Mouse (Mus musculus) limb, embryonic 15.5 days (tissue): ENCODE measurements around the gene Nav2. TPM values are rescaled to one million over a fixed set of nuclear protein-coding genes. Genes with fewer than 3 reads are reported as not detected.

ENCODE experiments used
- ATAC-seq: fragments of 200-750 bp; cut with Nextera tagmentation; 2 replicates; pipeline ENCODE4 v1.8.0; 2017; ENCODE audit warnings: low read depth, moderate TSS enrichment; ENCODE audit not compliant: insufficient number of reproducible peaks, low FRiP score, low TSS enrichment
- H3K27ac ChIP-seq: fragments of 300-500 bp; sonication (generic); 2 replicates; pipeline ENCODE4 v1.5.1; 2015; ENCODE audit warnings: moderate library complexity, mild to moderate bottlenecking, inconsistent platforms
- H3K27me3 ChIP-seq: fragments of 300-500 bp; sonication (generic); 2 replicates; pipeline ENCODE4 v1.6.1; 2015; ENCODE audit warnings: inconsistent platforms
- H3K36me3 ChIP-seq: fragments of 300-500 bp; sonication (generic); 2 replicates; pipeline ENCODE4 v1.6.1; 2015; ENCODE audit warnings: inconsistent platforms
- H3K4me1 ChIP-seq: fragments of 300-500 bp; sonication (generic); 2 replicates; pipeline ENCODE4 v1.6.1; 2015; ENCODE audit warnings: inconsistent platforms
- H3K4me2 ChIP-seq: fragments of 300-500 bp; sonication (generic); 2 replicates; pipeline ENCODE4 v1.6.1; 2015; ENCODE audit warnings: mild to moderate bottlenecking, inconsistent platforms
- H3K4me3 ChIP-seq: fragments of 300-500 bp; sonication (generic); 2 replicates; pipeline ENCODE4 v1.5.1; 2015; ENCODE audit warnings: mild to moderate bottlenecking, inconsistent platforms
- H3K9ac ChIP-seq: fragments of 300-500 bp; sonication (generic); 2 replicates; pipeline ENCODE4 v1.6.1; 2015; ENCODE audit warnings: inconsistent platforms
- H3K9me3 ChIP-seq: fragments of 300-500 bp; sonication (generic); 2 replicates; pipeline ENCODE4 v1.6.1; 2016; ENCODE audit warnings: inconsistent platforms
- WGBS: fragments of 180-500 bp; shearing (Covaris S2); methylation state at CpG from one replicate; pipeline ENCODE4 v1.1.7; 2015; 5-methylcytosine and 5-hydroxymethylcytosine counted together
- polyA plus RNA-seq: library from polyadenylated mRNA; unstranded; fragments of >200 nt; fragmentation: Nextera tagmentation; extraction: Ambion mirVana; gene quantifications from 2 replicates; pipeline ENCODE4 v1.2.1, GENCODE M21; 2015

The Nav2 gene
- polyA plus RNA-seq, 1 experiment from 2014 or later, result 17.3 TPM

DNA sequence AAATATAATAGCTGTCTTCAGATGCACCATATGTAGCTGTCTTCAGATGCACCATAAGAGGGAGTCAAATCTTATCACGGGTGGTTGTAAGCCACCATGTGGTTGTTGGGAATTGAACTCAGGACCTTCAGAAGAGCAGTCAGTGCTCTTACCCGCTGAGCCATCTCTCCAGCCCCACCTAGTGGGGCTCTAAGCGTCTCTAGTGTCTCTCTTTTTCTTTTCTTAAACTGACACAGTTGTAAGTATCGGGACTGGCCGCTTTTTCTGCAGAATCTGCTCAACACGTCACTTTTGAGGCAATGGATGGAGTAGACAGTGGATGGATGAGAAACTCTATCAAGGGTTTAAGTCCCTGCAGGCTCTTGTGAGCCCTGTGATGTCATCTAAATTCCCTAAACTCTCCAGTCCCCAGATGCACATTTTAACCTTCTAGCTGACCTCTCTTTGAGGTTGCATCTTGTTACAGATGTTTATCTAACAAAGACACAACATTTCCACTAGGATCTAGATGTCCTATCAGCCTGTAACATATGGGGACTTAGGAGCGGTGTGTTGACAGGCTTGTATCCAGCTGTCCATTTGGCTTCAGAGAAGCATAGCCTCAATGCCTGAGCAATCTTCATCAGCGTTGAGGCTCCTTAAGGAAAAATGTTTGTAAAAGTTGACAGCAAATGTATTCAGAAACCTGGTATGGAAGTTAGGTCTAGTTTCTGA lies 560.1 kb downstream of the Nav2 start:
- Histone ChIP-seq H3K9me3 (no peaks in the 10 kb centered on the region), H3K9ac (no peak overlapping the region), H3K4me3 (no peak overlapping the region), H3K4me1 (no peaks in the 10 kb centered on the region), H3K36me3 (peaks cover 15% of the 10 kb centered on the region; the same call in 1 of the 2 replicates), H3K27ac (no peak overlapping the region), H3K27me3 (no peaks in the 10 kb centered on the region), H3K4me2 (no peak overlapping the region)
- ATAC-seq, result no peak
- WGBS, result 72% methylated on average over 8 of the region's 8 CpGs

DNA sequence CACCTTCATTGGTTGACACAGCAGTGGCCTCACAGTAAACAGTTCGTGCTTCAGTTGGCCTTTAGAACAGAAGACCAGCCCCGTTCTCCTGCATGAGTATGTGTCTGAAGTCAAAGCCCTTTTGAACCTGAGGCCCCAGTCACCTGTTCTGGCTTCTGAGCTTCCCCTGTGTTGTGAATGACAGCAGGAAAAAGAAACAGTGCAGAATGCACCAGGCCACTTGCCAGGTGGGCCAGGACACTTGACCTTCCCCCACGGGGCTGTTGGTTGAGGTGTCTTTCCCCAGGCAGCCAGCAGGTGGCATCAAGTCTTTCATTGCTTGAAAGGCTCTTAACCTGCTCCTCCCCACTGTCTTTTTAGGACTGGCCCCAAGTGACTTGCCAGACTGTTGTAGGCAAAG lies 562.8 kb downstream of the Nav2 start:
- H3K4me3 ChIP-seq, result no peak overlapping the region
- H3K9ac ChIP-seq, result no peak overlapping the region
- H3K36me3 ChIP-seq, result no peaks in the 10 kb centered on the region
- ATAC-seq, result no peak
- H3K4me2 ChIP-seq, result no peak overlapping the region
- H3K27ac ChIP-seq, result no peak overlapping the region
- WGBS, result 58% methylated on average over 3 of the region's 3 CpGs
- no peaks in the 10 kb centered on the region for H3K9me3 ChIP-seq
- no peaks in the 10 kb centered on the region for H3K27me3 ChIP-seq
- H3K4me1 ChIP-seq, result no peaks in the 10 kb centered on the region

DNA sequence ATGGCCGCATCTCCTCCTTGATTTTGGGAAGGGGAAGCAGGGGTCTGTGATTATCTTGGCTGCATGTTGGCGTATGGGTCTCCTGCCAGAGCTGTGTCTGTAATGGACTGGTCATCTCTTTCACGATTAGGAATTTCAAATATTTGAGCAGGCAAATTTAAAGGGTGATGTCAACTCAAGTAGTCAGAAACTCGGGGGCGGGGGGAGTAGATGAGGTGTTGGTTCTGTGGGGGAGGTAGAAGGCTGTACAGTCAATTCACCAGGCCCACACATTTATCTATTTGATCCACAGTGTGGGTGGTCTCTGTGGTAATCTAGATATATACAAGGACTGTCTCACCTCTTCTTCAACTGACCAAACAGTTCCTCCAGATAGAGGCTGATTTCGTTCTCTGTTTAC lies 566.8 kb downstream of the Nav2 start:
- Histone ChIP-seq H3K4me2 (no peak overlapping the region), H3K27ac (no peak overlapping the region), H3K4me1 (peaks cover 30% of the 10 kb centered on the region), H3K36me3 (no peaks in the 10 kb centered on the region), H3K9me3 (no peaks in the 10 kb centered on the region), H3K4me3 (no peak overlapping the region), H3K9ac (no peak overlapping the region), H3K27me3 (no peaks in the 10 kb centered on the region)
- ATAC-seq, result no peak
- WGBS, result 70% methylated on average over 6 of the region's 6 CpGs

DNA sequence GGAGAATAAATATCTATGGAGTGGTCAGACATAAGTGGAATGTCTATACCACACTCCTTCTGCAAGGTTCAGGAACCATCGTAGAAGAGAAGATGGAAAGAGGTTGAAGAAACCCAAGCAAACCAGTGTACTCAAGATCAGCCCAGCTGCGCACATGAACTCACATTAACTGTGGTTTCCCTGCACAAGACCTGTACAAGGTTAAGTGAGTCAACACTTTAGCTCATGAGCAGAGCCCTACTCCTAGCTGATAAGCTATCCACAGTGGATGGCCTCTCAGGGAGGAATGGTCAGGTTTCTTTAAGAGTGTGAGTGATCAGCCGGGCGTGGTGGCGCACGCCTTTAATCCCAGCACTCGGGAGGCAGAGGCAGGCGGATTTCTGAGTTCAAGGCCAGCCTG lies 567.6 kb downstream of the Nav2 start:
- Histone ChIP-seq H3K9ac (no peak overlapping the region), H3K36me3 (no peaks in the 10 kb centered on the region), H3K4me2 (no peak overlapping the region), H3K4me3 (no peak overlapping the region), H3K27me3 (no peaks in the 10 kb centered on the region), H3K9me3 (no peaks in the 10 kb centered on the region), H3K4me1 (peaks cover 30% of the 10 kb centered on the region), H3K27ac (no peak overlapping the region)
- no peak for ATAC-seq
- WGBS, result 98% methylated on average over 8 of the region's 8 CpGs

DNA sequence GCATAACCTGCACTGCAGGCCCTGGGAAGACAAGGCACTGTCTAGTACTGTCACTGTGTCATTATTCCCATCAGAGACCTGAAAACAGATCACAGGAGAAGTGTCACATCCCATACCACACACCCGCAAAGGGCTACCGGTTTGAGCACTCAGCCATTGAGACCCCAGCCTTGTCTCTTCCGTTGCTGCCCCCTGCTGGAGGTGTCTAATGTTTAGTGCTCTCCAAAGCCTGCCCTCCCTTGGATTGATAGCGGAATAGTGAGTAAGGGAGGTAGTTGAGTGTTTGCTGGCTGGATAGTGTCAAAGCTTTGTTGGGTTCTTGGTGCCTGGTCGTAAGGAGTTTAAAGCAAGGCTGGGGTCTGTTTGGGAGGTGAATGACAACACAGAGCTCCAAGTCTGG lies 568.1 kb downstream of the Nav2 start:
- H3K36me3 ChIP-seq, result no peaks in the 10 kb centered on the region
- peaks cover 30% of the 10 kb centered on the region for H3K4me1 ChIP-seq
- no peak overlapping the region for H3K9ac ChIP-seq
- no peaks in the 10 kb centered on the region for H3K27me3 ChIP-seq
- 56% methylated on average over 5 of the region's 5 CpGs for WGBS
- no peaks in the 10 kb centered on the region for H3K9me3 ChIP-seq
- no peak overlapping the region for H3K27ac ChIP-seq
- no peak for ATAC-seq
- H3K4me3 ChIP-seq, result no peak overlapping the region
- no peak overlapping the region for H3K4me2 ChIP-seq

DNA sequence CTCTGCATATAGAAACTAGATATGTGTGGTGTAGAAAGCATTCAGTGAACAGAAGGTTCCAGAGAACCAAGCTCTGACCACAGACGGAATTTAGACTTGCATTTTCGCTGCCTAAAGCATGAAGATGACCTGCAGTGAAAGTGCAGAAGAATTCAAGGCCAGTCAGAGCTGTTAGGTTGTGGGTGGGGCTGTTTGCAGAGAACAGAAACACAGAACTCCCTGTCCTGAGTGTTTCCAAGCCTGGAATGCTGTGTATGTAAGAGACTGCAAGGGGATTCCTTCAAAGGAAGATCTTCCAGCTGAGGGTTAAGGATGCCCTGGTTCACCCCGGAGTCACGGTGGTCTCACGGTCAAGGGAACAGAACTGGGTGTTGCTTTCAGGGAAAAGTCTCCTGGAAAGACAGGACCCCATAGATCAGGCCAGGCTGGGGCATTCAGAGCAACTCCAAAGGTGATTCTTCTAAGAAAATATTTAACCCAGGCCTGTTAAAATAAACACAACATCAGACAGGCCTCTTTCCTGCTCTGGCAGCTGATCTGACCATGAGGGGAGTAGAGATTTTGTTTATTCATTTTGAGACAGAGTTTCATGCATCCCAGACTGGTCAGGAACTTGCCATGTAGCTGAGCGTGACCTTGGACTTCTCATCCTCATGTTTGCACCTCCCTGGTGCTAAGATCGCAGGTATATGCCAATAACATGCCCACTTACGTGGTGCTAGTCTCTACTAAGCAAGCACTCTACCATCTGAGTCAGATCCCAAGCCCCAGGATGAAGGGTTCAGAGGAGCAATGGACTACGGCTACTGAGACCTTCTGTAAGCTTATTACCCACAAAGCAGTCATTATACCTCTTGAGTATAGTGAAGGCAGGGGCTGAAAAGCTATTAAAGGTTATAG lies 568.8 kb downstream of the Nav2 start:
- no peak overlapping the region for H3K4me3 ChIP-seq
- H3K27ac ChIP-seq, result peak overlapping the region; percentile 3; the same call in 1 of the 2 replicates
- no peaks in the 10 kb centered on the region for H3K27me3 ChIP-seq
- no peak overlapping the region for H3K4me2 ChIP-seq
- no peak overlapping the region for H3K9ac ChIP-seq
- H3K4me1 ChIP-seq, result peaks cover 30% of the 10 kb centered on the region
- no peak for ATAC-seq
- no peaks in the 10 kb centered on the region for H3K9me3 ChIP-seq
- no peaks in the 10 kb centered on the region for H3K36me3 ChIP-seq
- WGBS, result 61% methylated on average over 9 of the region's 9 CpGs

DNA sequence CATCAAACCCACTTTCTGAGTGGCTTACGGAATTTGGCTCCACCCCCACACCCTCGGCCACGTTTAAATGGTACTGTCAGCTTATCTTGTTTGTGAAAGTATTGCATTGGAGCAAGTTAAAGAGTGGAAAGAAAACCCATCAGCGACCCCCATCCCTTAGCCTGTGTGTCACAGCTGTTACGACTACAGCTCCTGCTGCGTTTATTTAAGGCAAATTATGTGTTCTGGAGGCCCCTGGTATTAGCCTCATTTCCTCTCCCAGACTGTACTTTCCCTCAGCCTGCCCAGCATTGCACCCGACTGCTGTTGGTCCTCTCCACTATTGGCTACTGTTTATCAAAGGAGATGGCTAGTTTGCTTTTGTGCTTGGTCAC lies 569.4 kb downstream of the Nav2 start:
- Histone ChIP-seq H3K27ac (peak overlapping the region; percentile 3; the same call in 1 of the 2 replicates), H3K4me1 (peaks cover 30% of the 10 kb centered on the region), H3K9ac (no peak overlapping the region), H3K4me3 (no peak overlapping the region), H3K36me3 (no peaks in the 10 kb centered on the region), H3K9me3 (no peaks in the 10 kb centered on the region), H3K4me2 (no peak overlapping the region), H3K27me3 (no peaks in the 10 kb centered on the region)
- WGBS, result 17% methylated on average over 7 of the region's 7 CpGs
- no peak for ATAC-seq

DNA sequence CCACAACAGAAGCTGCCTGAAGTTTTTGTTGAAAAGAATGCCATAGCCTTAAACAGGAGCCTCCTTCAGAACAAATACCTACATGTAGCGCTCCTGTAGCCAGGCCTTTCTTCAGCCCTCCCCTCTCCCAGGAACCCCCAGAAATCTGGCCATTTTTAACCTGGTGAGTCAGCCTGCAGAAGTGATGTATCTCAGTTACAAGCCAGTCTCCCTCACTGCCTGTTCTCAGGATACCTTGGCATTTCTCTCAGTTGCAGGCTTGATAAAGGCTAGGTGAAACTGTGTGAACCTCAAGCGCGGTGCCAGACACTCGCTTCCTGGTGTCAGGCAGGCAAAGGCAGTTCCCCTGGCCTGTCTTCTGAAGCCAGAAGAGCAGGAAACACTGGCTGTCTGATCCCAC lies 570.4 kb downstream of the Nav2 start:
- ATAC-seq, result no peak
- H3K36me3 ChIP-seq, result no peaks in the 10 kb centered on the region
- no peak overlapping the region for H3K9ac ChIP-seq
- H3K27me3 ChIP-seq, result no peaks in the 10 kb centered on the region
- 67% methylated on average over 4 of the region's 4 CpGs for WGBS
- no peaks in the 10 kb centered on the region for H3K9me3 ChIP-seq
- peak overlapping the region; percentile 35 for H3K27ac ChIP-seq
- peaks cover 30% of the 10 kb centered on the region for H3K4me1 ChIP-seq
- no peak overlapping the region for H3K4me3 ChIP-seq
- no peak overlapping the region for H3K4me2 ChIP-seq

DNA sequence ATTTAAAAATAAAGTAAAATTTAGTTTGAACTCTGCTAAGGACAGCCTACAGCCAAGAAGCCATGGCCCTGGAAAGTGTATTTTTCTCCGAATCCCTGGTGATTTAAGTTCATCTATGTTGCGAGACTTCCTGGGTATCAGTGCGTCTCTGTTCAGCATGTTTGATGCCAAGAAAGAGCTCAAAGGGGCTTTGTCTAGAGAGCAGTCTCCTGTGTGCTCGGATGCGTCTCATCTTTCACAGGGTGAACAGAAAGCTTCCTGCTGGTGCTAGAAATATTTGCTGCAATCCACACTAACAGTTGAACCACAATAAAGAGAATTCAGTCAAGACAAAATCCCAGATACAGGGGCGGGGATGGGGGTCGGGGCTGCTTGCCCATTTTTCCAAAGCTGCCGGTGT lies 572.4 kb downstream of the Nav2 start:
- Histone ChIP-seq H3K4me2 (no peak overlapping the region), H3K4me1 (peaks cover 50% of the 10 kb centered on the region), H3K36me3 (no peaks in the 10 kb centered on the region), H3K4me3 (no peak overlapping the region), H3K9me3 (no peaks in the 10 kb centered on the region), H3K27ac (no peak overlapping the region), H3K27me3 (no peaks in the 10 kb centered on the region), H3K9ac (no peak overlapping the region)
- 57% methylated on average over 8 of the region's 8 CpGs for WGBS
- ATAC-seq, result no peak

DNA sequence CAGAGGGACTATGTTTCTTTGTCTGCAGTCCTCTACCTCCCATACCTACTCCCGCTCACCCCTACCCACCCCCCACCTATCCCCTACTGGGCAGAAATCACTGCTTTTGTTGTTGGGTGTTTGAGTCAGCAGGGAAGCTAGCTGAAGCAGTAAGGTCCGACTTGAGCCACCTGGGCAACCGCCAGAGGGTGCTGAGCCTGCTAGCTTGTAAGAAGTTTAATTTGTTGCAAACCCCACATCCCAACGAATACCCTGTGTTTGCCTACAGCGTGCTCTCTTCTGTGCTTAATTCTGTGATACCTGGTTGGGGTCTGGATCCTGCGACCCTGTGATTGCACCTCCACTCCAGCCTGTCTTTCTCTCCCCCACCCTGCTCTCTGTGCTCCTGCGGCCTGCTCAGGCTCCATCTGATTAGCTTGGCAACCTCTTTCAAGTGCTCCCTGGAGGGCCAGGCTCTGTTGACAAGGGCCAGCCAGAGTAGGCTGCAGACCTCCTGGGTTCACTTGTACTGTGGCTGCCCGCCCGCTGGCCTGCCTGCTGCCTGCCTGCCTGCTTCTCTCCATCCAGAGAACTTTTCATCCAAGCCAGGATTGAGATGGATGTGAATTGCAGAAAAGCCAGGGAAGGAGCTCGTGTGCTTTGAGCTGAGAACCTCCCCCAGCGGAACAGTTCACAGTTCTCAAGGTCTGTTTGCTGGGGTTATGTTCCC lies 575.7 kb downstream of the Nav2 start:
- ATAC-seq, result no peak
- H3K4me3 ChIP-seq, result no peak overlapping the region
- peaks cover 24% of the 10 kb centered on the region for H3K4me1 ChIP-seq
- no peaks in the 10 kb centered on the region for H3K9me3 ChIP-seq
- H3K4me2 ChIP-seq, result no peak overlapping the region
- H3K27me3 ChIP-seq, result no peaks in the 10 kb centered on the region
- no peak overlapping the region for H3K9ac ChIP-seq
- no peaks in the 10 kb centered on the region for H3K36me3 ChIP-seq
- peak overlapping the region; percentile 38 for H3K27ac ChIP-seq
- 25% methylated on average over 11 of the region's 11 CpGs for WGBS

DNA sequence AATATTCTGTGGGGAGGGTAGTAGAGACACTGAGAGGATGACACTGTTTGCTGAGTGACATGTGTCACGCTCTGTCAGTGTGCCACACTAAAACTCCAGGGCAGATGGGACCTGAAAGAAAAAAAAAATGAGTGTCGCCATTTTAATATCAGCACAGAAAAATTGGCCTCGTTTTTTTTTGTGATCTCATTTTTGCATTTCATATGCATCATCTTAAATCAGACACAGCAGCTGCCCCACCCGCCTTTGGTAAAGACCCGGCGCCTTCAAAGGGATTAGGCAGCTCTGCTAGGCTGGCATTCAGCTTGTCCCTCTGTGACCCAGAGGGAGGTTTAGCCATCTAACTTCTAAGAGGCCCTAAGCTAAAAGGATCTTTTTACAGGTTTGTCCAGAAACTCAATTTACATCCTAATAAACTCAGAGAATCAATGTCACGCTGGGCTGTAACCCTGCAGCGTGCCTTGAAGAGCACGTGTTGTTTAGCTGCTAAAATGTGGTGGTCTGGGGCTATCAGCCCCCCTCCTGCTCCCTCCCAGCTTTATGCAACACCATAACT lies 576.9 kb downstream of the Nav2 start:
- no peaks in the 10 kb centered on the region for H3K27me3 ChIP-seq
- H3K4me3 ChIP-seq, result no peak overlapping the region
- 33% methylated on average over 9 of the region's 9 CpGs for WGBS
- H3K9me3 ChIP-seq, result no peaks in the 10 kb centered on the region
- H3K4me2 ChIP-seq, result no peak overlapping the region
- H3K27ac ChIP-seq, result no peak overlapping the region
- H3K9ac ChIP-seq, result no peak overlapping the region
- H3K4me1 ChIP-seq, result peaks cover 20% of the 10 kb centered on the region
- no peaks in the 10 kb centered on the region for H3K36me3 ChIP-seq
- ATAC-seq, result no peak
